Mouse (Mus musculus) kidney, postnatal 4 days (tissue): ENCODE results near the gene Fcer1g.
"Not testable (repeated sequence)": the region's sequence is repeated elsewhere in the genome, so short reads cannot be mapped to it uniquely, and the experiment has no call there.

Experiments
- DNase-seq, 2 experiments: peaks; one replicate each; pipeline ENCODE4 v3.0.0; 2021; ENCODE audit warnings: mixed read lengths in 2 of 2

The Fcer1g gene

GRCm38 (mm10) chr1:171241952-171242351 is 7.8 kb upstream of the Fcer1g start:
- not testable (repeated sequence) for DNase-seq

GRCm38 (mm10) chr1:171240911-171241310 is 6.7 kb upstream of the Fcer1g start:
- DNase-seq, result no peak

GRCm38 (mm10) chr1:171239992-171240744 is 6.0 kb upstream of the Fcer1g start:
- peak; percentile 57 to 64 for DNase-seq

- DNase-seq, result peak; percentile 78 to 85
Observed at GRCm38 (mm10) chr1:171238463-171238862, 4.3 kb upstream of the Fcer1g start.

- DNase-seq, result no peak
Observed at GRCm38 (mm10) chr1:171237438-171237837, 3.3 kb upstream of the Fcer1g start.

- no peak for DNase-seq
Observed at GRCm38 (mm10) chr1:171235791-171236190, 1.6 kb upstream of the Fcer1g start.

- no peak for DNase-seq
Observed at GRCm38 (mm10) chr1:171234538-171234937, 373 bp upstream of the Fcer1g start.

GRCm38 (mm10) chr1:171232800-171233730 is 1.1 kb downstream of the Fcer1g start:
- DNase-seq, result no peak

GRCm38 (mm10) chr1:171232348-171232747 is 1.8 kb downstream of the Fcer1g start:
- DNase-seq, result no peak

- no peak for DNase-seq
Observed at GRCm38 (mm10) chr1:171231844-171232243, 2.3 kb downstream of the Fcer1g start.

GRCm38 (mm10) chr1:171230215-171230614 is 4.0 kb downstream of the Fcer1g start:
- no peak for DNase-seq

GRCm38 (mm10) chr1:171229750-171230149 is 4.4 kb downstream of the Fcer1g start:
- no peak for DNase-seq

- no peak for DNase-seq
Observed at GRCm38 (mm10) chr1:171227879-171228278, 6.3 kb downstream of the Fcer1g start.

GRCm38 (mm10) chr1:171226780-171227179 is 7.4 kb downstream of the Fcer1g start:
- no peak for DNase-seq

GRCm38 (mm10) chr1:171224857-171225256 is 9.3 kb downstream of the Fcer1g start, which contains the start of gene Apoa2:
Gene Apoa2, plus strand, starts transcription at chr1:171225054.
- no peak for DNase-seq

GRCm38 (mm10) chr1:171223796-171224195 is 10.4 kb downstream of the Fcer1g start:
- no peak for DNase-seq

GRCm38 (mm10) chr1:171223168-171223567 is 11.0 kb downstream of the Fcer1g start:
- no peak for DNase-seq

GRCm38 (mm10) chr1:171222238-171223155 is 11.7 kb downstream of the Fcer1g start, which contains the start of gene Tomm40l:
Gene Tomm40l, minus strand, starts transcription at chr1:171222514.
- DNase-seq, result peak; percentile 86 to 94

GRCm38 (mm10) chr1:171221281-171222193 is 12.6 kb downstream of the Fcer1g start:
- DNase-seq, result peak in 1 of 2 experiments; percentile 44

- DNase-seq, result peak; percentile 91 to 93
Observed at GRCm38 (mm10) chr1:171220871-171221270, 13.3 kb downstream of the Fcer1g start.
